Mouse (Mus musculus): ENCODE measurements around the gene Mef2c. TPM values are rescaled to one million over a fixed set of nuclear protein-coding genes. Genes with fewer than 3 reads are reported as not detected.

Mef2c gene
- polyA plus RNA-seq, 1 experiment from 2014 or later, result 25.0 TPM

DNA sequence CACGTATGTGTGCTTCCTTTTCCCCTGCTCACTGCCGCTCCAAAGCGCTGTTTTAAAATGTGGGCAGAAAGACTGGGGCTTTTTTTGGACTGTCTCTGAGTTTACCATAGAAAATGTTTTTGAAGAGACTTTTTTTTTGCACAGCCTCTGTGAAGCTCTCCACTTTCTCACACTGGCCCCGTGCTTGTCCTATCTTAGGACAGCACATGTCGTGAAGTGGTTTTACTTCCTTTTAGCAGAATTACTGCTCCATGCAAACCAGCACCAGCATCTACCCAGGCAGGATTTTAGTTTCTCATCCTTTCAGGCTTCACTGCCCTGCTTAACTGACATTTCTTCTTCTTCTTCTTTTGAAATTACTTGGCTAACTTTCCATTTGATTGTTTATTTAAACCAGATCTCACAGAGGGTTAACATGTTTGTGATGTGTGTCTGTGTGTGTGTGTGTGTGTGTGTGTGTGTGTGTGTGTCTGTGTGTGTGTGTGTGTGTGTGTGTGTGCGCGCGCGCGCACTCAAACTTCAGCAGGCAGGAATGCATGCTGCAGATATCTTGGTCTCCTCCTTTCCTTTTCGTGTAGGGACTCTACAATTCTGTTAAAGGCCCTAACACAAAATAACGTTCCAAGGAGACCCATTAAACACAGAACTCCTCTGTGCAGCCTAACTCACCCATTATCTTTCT lies 146.1 kb downstream of the Mef2c start:
- Histone ChIP-seq H3K36me3 (ENCODE audit: control insufficient read depth, insufficient read depth, low read length) (no peaks in the 10 kb centered on the region), H3K27ac (replicated peaks; ENCODE audit: low read depth, low read length) (no peak overlapping the region), H3K27me3 (ENCODE audit: control insufficient read depth, insufficient read depth, low read length) (no peaks in the 10 kb centered on the region), H3K4me2 (ENCODE audit: low read length) (no peak overlapping the region), H3K4me3 (replicated peaks; ENCODE audit: low read depth, low read length) (no peak overlapping the region), H3K9me3 (ENCODE audit: control insufficient read depth, low read length) (no peaks in the 10 kb centered on the region), H3K9ac (replicated peaks; ENCODE audit: low read length) (no peak overlapping the region), H3K4me1 (ENCODE audit: control insufficient read depth, insufficient read depth, low read length) (peaks cover 5% of the 10 kb centered on the region; the same call in 1 of the 2 replicates)
- ATAC-seq (ENCODE audit: low FRiP score, low TSS enrichment), result no peak
- 87% methylated on average over 12 of the region's 12 CpGs for WGBS
- no peak for DNase-seq

- Histone ChIP-seq H3K9ac (replicated peaks; ENCODE audit: low read length) (no peak overlapping the region), H3K4me3 (replicated peaks; ENCODE audit: low read depth, low read length) (no peak overlapping the region), H3K36me3 (ENCODE audit: control insufficient read depth, insufficient read depth, low read length) (no peaks in the 10 kb centered on the region), H3K9me3 (ENCODE audit: control insufficient read depth, low read length) (no peaks in the 10 kb centered on the region), H3K4me2 (ENCODE audit: low read length) (no peak overlapping the region), H3K27ac (replicated peaks; ENCODE audit: low read depth, low read length) (no peak overlapping the region), H3K27me3 (ENCODE audit: control insufficient read depth, insufficient read depth, low read length) (no peaks in the 10 kb centered on the region), H3K4me1 (ENCODE audit: control insufficient read depth, insufficient read depth, low read length) (peaks cover 7% of the 10 kb centered on the region; the same call in 1 of the 2 replicates)
- no peak for ATAC-seq (ENCODE audit: low FRiP score, low TSS enrichment)
- DNase-seq, result no peak
- WGBS, result 92% methylated on average over 3 of the region's 3 CpGs
These were observed 147.0 kb downstream of the Mef2c start for GRCm38 (mm10) chr13:83650807-83651206.

DNA sequence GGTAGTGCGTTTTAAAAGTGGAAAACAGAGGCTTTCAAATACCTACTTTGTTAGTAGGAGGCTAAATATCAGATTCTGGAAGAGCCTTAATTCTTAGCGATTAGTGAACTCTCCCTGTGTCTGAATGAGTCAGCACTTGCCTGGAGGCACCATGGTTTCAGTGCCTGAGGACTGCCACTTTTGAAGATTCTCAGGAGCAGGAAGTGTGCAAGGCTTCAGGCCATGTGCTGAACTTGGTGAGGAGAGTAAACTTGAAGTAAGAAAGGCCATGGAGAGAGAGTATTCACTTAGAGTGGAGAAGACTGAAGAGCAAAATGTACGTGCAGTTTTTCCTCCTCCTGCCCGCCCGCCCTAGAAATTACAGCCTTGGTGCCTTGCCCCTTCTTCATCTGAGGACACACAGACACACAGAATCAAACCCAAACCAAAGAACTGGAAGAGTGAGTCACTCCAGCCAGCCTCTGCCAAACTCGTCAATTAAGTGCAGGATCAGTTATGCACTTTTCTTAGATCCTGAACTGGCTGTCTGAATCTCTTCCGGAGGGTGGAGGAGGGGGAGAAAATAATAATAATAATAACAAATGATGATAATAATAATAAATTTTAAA lies 148.2 kb downstream of the Mef2c start:
- no peak for DNase-seq
- no peak overlapping the region for H3K27ac ChIP-seq (replicated peaks; ENCODE audit: low read depth, low read length)
- H3K4me1 ChIP-seq (ENCODE audit: control insufficient read depth, insufficient read depth, low read length), result peaks cover 7% of the 10 kb centered on the region; the same call in 1 of the 2 replicates
- H3K9me3 ChIP-seq (ENCODE audit: control insufficient read depth, low read length), result no peaks in the 10 kb centered on the region
- no peaks in the 10 kb centered on the region for H3K36me3 ChIP-seq (ENCODE audit: control insufficient read depth, insufficient read depth, low read length)
- H3K9ac ChIP-seq (replicated peaks; ENCODE audit: low read length), result no peak overlapping the region
- no peaks in the 10 kb centered on the region for H3K27me3 ChIP-seq (ENCODE audit: control insufficient read depth, insufficient read depth, low read length)
- 86% methylated on average over 7 of the region's 7 CpGs for WGBS
- no peak overlapping the region for H3K4me3 ChIP-seq (replicated peaks; ENCODE audit: low read depth, low read length)
- no peak for ATAC-seq (ENCODE audit: low FRiP score, low TSS enrichment)
- no peak overlapping the region for H3K4me2 ChIP-seq (ENCODE audit: low read length)

GRCm38 (mm10) chr13:83652560-83652959 lies 148.7 kb downstream of the Mef2c start:
- Histone ChIP-seq H3K4me2 (ENCODE audit: low read length) (no peak overlapping the region), H3K9ac (replicated peaks; ENCODE audit: low read length) (no peak overlapping the region), H3K4me1 (ENCODE audit: control insufficient read depth, insufficient read depth, low read length) (peaks cover 7% of the 10 kb centered on the region; the same call in 1 of the 2 replicates), H3K9me3 (ENCODE audit: control insufficient read depth, low read length) (no peaks in the 10 kb centered on the region), H3K36me3 (ENCODE audit: control insufficient read depth, insufficient read depth, low read length) (no peaks in the 10 kb centered on the region), H3K27ac (replicated peaks; ENCODE audit: low read depth, low read length) (no peak overlapping the region), H3K27me3 (ENCODE audit: control insufficient read depth, insufficient read depth, low read length) (no peaks in the 10 kb centered on the region), H3K4me3 (replicated peaks; ENCODE audit: low read depth, low read length) (no peak overlapping the region)
- WGBS, result 96% methylated on average over 8 of the region's 8 CpGs
- ATAC-seq (ENCODE audit: low FRiP score, low TSS enrichment) (no peak), DNase-seq (no peak)

DNA sequence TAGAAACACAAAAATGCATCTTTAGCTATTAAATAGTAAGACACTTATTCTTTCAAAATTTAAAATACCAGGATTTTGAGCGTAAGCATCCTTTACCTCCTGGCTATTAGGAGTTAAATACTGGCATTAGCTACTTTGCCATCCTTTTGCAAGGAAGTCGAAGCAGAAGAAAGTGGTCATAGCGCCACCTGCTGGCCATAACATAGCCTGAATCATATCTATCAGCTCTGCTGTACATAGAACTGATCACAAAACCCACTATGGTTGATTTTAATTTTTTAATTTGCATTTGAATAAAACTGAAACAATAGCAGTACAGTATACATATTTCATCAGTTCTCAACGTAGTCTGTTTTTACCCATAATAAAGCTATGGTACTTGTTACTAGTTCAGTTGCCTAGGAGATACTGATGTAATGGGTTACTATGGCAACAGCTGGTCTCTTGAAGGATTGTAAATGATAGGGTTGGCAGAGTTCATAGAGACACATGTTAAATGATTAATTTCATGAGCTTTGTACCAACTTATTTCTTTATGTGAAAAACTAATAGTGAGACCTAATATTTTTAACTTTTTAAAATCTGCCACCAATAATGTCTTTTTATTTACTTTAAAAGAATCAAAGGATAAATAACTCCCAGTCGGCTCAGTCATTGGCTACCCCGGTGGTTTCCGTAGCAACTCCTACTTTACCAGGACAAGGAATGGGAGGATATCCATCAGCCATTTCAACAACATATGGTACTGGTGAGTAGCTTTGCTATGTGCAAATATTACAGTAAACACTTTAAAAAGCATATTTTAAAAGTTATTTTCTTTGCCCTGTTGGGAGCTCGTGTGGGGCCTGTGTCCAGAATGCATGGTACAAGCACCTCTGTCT lies 151.3 kb downstream of the Mef2c start:
- ATAC-seq (ENCODE audit: low FRiP score, low TSS enrichment) (peak; percentile 89), DNase-seq (peak; percentile 97)
- 15% methylated on average over 8 of the region's 8 CpGs for WGBS
- peak overlapping the region; percentile 33 for H3K4me2 ChIP-seq (ENCODE audit: low read length)
- no peaks in the 10 kb centered on the region for H3K36me3 ChIP-seq (ENCODE audit: control insufficient read depth, insufficient read depth, low read length)
- no peaks in the 10 kb centered on the region for H3K9me3 ChIP-seq (ENCODE audit: control insufficient read depth, low read length)
- H3K27ac ChIP-seq (replicated peaks; ENCODE audit: low read depth, low read length), result no peak overlapping the region
- no peak overlapping the region for H3K9ac ChIP-seq (replicated peaks; ENCODE audit: low read length)
- H3K4me3 ChIP-seq (replicated peaks; ENCODE audit: low read depth, low read length), result no peak overlapping the region
- peaks cover 7% of the 10 kb centered on the region; the same call in 1 of the 2 replicates for H3K4me1 ChIP-seq (ENCODE audit: control insufficient read depth, insufficient read depth, low read length)
- H3K27me3 ChIP-seq (ENCODE audit: control insufficient read depth, insufficient read depth, low read length), result no peaks in the 10 kb centered on the region

DNA sequence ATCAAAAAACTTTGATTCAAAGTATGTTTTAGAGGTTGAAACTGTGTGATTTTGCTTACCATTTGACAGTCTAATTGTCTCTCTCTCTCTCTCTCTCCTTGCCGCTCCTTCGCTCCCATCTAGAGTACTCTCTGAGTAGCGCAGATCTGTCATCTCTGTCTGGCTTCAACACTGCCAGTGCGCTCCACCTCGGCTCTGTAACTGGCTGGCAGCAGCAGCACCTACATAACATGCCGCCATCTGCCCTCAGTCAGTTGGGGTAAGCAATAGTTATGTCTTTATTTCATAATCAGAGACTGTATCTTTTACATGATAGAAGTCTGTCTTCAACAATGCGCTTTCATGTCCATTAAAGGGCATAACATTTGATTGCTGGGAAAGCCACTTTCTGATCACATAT lies 152.3 kb downstream of the Mef2c start:
- Histone ChIP-seq H3K4me3 (replicated peaks; ENCODE audit: low read depth, low read length) (no peak overlapping the region), H3K9ac (replicated peaks; ENCODE audit: low read length) (no peak overlapping the region), H3K36me3 (ENCODE audit: control insufficient read depth, insufficient read depth, low read length) (no peaks in the 10 kb centered on the region), H3K4me2 (ENCODE audit: low read length) (no peak overlapping the region), H3K4me1 (ENCODE audit: control insufficient read depth, insufficient read depth, low read length) (peaks cover 7% of the 10 kb centered on the region; the same call in 1 of the 2 replicates), H3K27me3 (ENCODE audit: control insufficient read depth, insufficient read depth, low read length) (no peaks in the 10 kb centered on the region), H3K27ac (replicated peaks; ENCODE audit: low read depth, low read length) (no peak overlapping the region), H3K9me3 (ENCODE audit: control insufficient read depth, low read length) (no peaks in the 10 kb centered on the region)
- DNase-seq (peak; percentile 29), ATAC-seq (ENCODE audit: low FRiP score, low TSS enrichment) (no peak)
- WGBS, result 69% methylated on average over 7 of the region's 7 CpGs

DNA sequence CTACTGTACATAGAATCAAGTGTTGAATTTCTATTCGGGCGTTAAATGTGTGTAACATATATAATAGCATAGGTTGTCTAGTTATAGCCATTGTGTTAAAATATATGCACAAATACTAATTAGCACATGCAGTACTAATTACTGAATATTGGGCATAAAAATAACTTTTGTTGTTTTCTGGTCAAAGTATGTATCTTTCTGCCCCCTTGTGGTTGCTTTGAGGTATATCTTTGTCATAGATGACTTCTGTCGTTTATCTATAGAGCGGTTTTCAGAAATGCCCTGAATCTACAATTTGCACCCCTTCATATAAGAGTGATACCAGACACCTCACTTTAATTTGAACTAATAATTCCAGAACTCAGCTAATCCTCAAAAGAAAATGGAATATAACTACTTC lies 152.9 kb downstream of the Mef2c start:
- DNase-seq, result peak; percentile 79
- peaks cover 7% of the 10 kb centered on the region; the same call in 1 of the 2 replicates for H3K4me1 ChIP-seq (ENCODE audit: control insufficient read depth, insufficient read depth, low read length)
- no peak overlapping the region for H3K4me3 ChIP-seq (replicated peaks; ENCODE audit: low read depth, low read length)
- H3K9me3 ChIP-seq (ENCODE audit: control insufficient read depth, low read length), result no peaks in the 10 kb centered on the region
- no peak overlapping the region for H3K4me2 ChIP-seq (ENCODE audit: low read length)
- no peaks in the 10 kb centered on the region for H3K36me3 ChIP-seq (ENCODE audit: control insufficient read depth, insufficient read depth, low read length)
- ATAC-seq (ENCODE audit: low FRiP score, low TSS enrichment), result no peak
- H3K27ac ChIP-seq (replicated peaks; ENCODE audit: low read depth, low read length), result no peak overlapping the region
- H3K9ac ChIP-seq (replicated peaks; ENCODE audit: low read length), result no peak overlapping the region
- WGBS, result 69% methylated on average over 4 of the region's 4 CpGs
- no peaks in the 10 kb centered on the region for H3K27me3 ChIP-seq (ENCODE audit: control insufficient read depth, insufficient read depth, low read length)

DNA sequence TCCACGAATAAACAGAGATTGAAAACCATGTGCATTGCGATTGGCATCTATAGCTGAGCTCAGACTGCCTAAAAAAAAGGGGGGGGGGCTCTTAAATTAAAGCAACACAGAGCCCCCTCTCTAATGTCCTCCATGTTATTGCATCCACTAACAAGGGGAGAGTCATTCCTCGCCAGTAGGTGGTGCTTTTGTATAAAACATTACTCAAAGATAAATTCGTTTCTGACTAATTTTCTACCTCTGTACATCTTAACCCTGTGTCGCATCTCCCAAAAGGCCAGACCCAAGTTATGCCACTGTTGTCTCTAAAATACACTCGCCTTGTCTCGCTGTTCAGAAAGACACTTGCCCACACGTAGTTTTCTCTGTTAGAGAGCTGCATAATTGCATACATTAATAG lies 156.9 kb downstream of the Mef2c start:
- peak overlapping the region; percentile 40 for H3K4me2 ChIP-seq (ENCODE audit: low read length)
- 44% methylated on average over 8 of the region's 8 CpGs for WGBS
- no peaks in the 10 kb centered on the region for H3K27me3 ChIP-seq (ENCODE audit: control insufficient read depth, insufficient read depth, low read length)
- H3K9ac ChIP-seq (replicated peaks; ENCODE audit: low read length), result no peak overlapping the region
- ATAC-seq (ENCODE audit: low FRiP score, low TSS enrichment) (peak; percentile 49), DNase-seq (peak; percentile 83)
- no peaks in the 10 kb centered on the region for H3K36me3 ChIP-seq (ENCODE audit: control insufficient read depth, insufficient read depth, low read length)
- H3K9me3 ChIP-seq (ENCODE audit: control insufficient read depth, low read length), result no peaks in the 10 kb centered on the region
- H3K4me3 ChIP-seq (replicated peaks; ENCODE audit: low read depth, low read length), result no peak overlapping the region
- H3K27ac ChIP-seq (replicated peaks; ENCODE audit: low read depth, low read length), result no peak overlapping the region
- no peaks in the 10 kb centered on the region for H3K4me1 ChIP-seq (ENCODE audit: control insufficient read depth, insufficient read depth, low read length)
